Mouse (Mus musculus) cerebellum, adult 2 months (tissue): ENCODE results near the gene Limd1. TPM values are rescaled to one million over a fixed set of nuclear protein-coding genes. Genes with fewer than 3 reads are reported as not detected.

Experiments
- DNase-seq, 2 experiments: peaks; one replicate each; pipeline ENCODE4 v3.0.0; 2021
- H3K27ac ChIP-seq: fragments of 200-500 bp; 2 replicates; pipeline ENCODE4 v1.5.1; 2012; ENCODE audit warnings: low read length, control low read depth, inconsistent platforms; ENCODE audit not compliant: insufficient read depth
- H3K27me3 ChIP-seq: fragments of 200-500 bp; 2 replicates; pipeline ENCODE4 v1.6.1; 2012; ENCODE audit warnings: inconsistent platforms, mild to moderate bottlenecking, low read length, moderate library complexity; ENCODE audit not compliant: control insufficient read depth, insufficient read depth
- H3K4me1 ChIP-seq: fragments of 200-500 bp; 2 replicates; pipeline ENCODE4 v1.6.1; 2011; ENCODE audit warnings: low read length; ENCODE audit not compliant: control insufficient read depth, insufficient read depth
- H3K4me3 ChIP-seq: fragments of 200-500 bp; replicated peaks from 2 replicates; pipeline ENCODE3; 2011; ENCODE audit warnings: mild to moderate bottlenecking, low read depth, low read length, control low read depth; ENCODE audit not compliant: insufficient read depth
- CTCF ChIP-seq: fragments of 200-500 bp; IDR thresholded peaks from 2 replicates; pipeline ENCODE4 v1.5.1; 2011; ENCODE audit warnings: low read depth, mild to moderate bottlenecking, control low read depth, low read length, moderate library complexity, borderline replicate concordance; ENCODE audit not compliant: insufficient read depth
- POLR2A ChIP-seq: fragments of 200-500 bp; IDR thresholded peaks from 2 replicates; pipeline ENCODE4 v1.6.1; 2011; ENCODE audit warnings: low read length, control low read depth, borderline replicate concordance; ENCODE audit not compliant: insufficient read depth
- whole genome bisulfite sequencing: fragments of 180-500 bp; shearing (Covaris S2); methylation state at CpG from one replicate; pipeline ENCODE4 v1.1.7; 2018; 5-methylcytosine and 5-hydroxymethylcytosine counted together
- polyA plus RNA-seq: library from polyadenylated mRNA; depleted of rRNA; stranded (reverse); fragments of >200 nt; gene quantifications from 2 replicates; pipeline ENCODE4 v1.2.3, GENCODE M21; 2012

The Limd1 gene
- polyA plus RNA-seq, 1 experiment, result 6.5 TPM

- 82% methylated on average over 4 of the region's 4 CpGs for WGBS
- no peaks in the 10 kb centered on the region for H3K4me1 ChIP-seq
- no peak overlapping the region for H3K27ac ChIP-seq
- TF ChIP-seq CTCF (no peak), POLR2A (no peak)
- no peak for DNase-seq
- H3K27me3 ChIP-seq, result no peaks in the 10 kb centered on the region
- H3K4me3 ChIP-seq, result no peak overlapping the region
Measured at GRCm38 (mm10) chr9:123500480-123500879, 22.0 kb downstream of the Limd1 start.

DNA sequence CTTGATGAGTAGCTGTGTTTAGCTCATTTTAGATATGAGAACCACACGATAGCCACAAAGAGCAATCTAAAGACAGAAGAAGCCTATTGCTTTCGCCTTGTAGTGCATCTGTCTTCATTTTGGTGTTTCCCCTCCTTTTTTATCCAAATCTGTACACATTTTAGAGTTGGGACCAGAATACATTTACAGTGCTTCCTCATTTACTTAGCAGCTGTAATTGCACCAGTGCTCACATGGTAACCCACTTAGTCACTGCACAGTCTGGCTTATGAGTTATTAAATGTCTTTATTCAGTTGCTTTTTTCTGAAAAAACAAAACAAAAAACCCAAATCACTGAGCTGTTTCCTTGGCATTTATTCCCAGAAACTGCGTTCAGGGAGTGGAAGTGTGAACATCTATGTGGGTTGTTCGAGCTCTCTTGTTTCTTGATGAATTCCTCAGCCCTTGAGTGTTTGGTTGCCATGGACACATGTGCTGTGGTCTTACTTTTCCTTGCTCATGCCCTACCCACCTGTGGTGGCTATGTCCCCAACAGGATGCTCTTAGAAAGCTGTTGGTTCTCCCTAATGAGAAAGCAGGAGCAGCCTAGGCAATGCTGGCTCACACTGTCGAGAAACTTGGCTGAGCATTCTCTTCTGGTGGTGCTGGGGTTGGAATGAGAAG is 24.8 kb downstream of the Limd1 start:
- Histone ChIP-seq H3K4me1 (no peaks in the 10 kb centered on the region), H3K4me3 (no peak overlapping the region), H3K27me3 (no peaks in the 10 kb centered on the region), H3K27ac (no peak overlapping the region)
- 72% methylated on average over 5 of the region's 5 CpGs for WGBS
- TF ChIP-seq POLR2A (no peak), CTCF (no peak)
- no peak for DNase-seq

DNA sequence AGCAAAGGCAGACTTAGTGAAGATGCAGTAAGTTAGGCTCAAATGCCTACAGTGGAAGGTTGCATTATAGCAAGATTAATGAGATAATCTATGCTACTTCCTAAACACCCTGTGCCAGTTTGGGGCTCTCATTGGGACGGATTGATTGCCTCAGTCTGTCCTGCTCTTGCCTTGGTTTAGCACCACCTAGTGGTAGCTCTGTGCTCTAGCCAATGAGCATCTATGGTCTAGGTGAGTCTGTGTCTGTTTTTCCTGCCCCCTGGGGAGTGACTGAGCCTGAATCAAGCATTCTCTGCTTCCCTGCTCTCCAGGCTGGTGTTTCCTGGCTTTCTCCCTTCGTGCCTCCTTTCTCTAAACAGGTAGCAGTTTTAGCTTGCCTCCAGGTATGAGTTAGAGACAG is 25.8 kb downstream of the Limd1 start:
- Histone ChIP-seq H3K4me3 (no peak overlapping the region), H3K4me1 (no peaks in the 10 kb centered on the region), H3K27me3 (no peaks in the 10 kb centered on the region), H3K27ac (no peak overlapping the region)
- TF ChIP-seq CTCF (peak; percentile 94), POLR2A (no peak)
- peak; percentile 60 to 71 for DNase-seq
- WGBS, result 7% methylated on average over 2 of the region's 2 CpGs

DNA sequence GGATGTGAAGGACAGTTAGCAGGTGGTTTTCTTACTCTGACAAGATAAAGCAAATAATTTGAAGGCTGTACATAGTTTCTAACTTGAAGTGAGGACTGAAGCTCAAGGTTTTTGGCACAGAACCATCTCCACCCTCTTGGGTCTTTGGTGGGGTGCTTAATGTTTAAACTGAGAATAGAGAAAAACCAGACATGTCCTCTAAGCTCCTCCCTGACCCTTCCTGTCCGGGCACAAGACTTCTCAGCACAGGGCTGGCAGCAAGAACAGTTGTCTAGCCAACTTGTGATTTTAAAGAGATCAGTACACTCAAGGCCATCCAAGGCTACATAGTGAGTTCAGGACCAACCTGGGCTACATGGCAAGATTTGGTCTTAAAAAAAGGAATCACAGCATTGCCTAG is 27.1 kb downstream of the Limd1 start:
- no peak overlapping the region for H3K27ac ChIP-seq
- no peak overlapping the region for H3K4me3 ChIP-seq
- no peak for TF ChIP-seq CTCF
- no peaks in the 10 kb centered on the region for H3K27me3 ChIP-seq
- no peak for DNase-seq
- no peaks in the 10 kb centered on the region for H3K4me1 ChIP-seq
- 39% methylated on average over 1 of the region's 1 CpGs for WGBS

- no peaks in the 10 kb centered on the region for H3K27me3 ChIP-seq
- 77% methylated on average over 4 of the region's 4 CpGs for WGBS
- TF ChIP-seq CTCF (no peak), POLR2A (no peak)
- H3K4me3 ChIP-seq, result no peak overlapping the region
- no peak for DNase-seq
- H3K4me1 ChIP-seq, result no peaks in the 10 kb centered on the region
- H3K27ac ChIP-seq, result no peak overlapping the region
Measured at GRCm38 (mm10) chr9:123506270-123507146, 28.0 kb downstream of the Limd1 start.

GRCm38 (mm10) chr9:123507380-123507779 is 28.9 kb downstream of the Limd1 start:
- Histone ChIP-seq H3K4me1 (no peaks in the 10 kb centered on the region), H3K27me3 (no peaks in the 10 kb centered on the region), H3K4me3 (no peak overlapping the region), H3K27ac (no peak overlapping the region)
- no peak for DNase-seq
- TF ChIP-seq POLR2A (no peak), CTCF (no peak)
- WGBS, result 90% methylated on average over 2 of the region's 2 CpGs

GRCm38 (mm10) chr9:123508986-123509385 is 30.5 kb downstream of the Limd1 start:
- no peak for DNase-seq
- WGBS, result 87% methylated on average over 2 of the region's 2 CpGs
- Histone ChIP-seq H3K4me1 (no peaks in the 10 kb centered on the region), H3K27ac (no peak overlapping the region), H3K4me3 (no peak overlapping the region), H3K27me3 (no peaks in the 10 kb centered on the region)
- no peak for TF ChIP-seq POLR2A
